Mouse (Mus musculus): Measurements from ENCODE around the gene Mc1r.
"Not testable (repeated sequence)": the region's sequence is repeated elsewhere in the genome, so short reads cannot be mapped to it uniquely, and the experiment has no call there.

Gene Mc1r

GRCm38 (mm10) chr8:123411781-123412327, 4.9 kb downstream of the Mc1r start:
- DNase-seq (ENCODE audit: low spot score in 2 of 2), result no peak

- DNase-seq (ENCODE audit: low spot score in 2 of 2), result no peak
Observed at GRCm38 (mm10) chr8:123412560-123413170, 5.8 kb downstream of the Mc1r start.

GRCm38 (mm10) chr8:123414255-123414654, 7.3 kb downstream of the Mc1r start:
- DNase-seq (ENCODE audit: low spot score in 2 of 2), result no peak

- DNase-seq (ENCODE audit: low spot score in 2 of 2), result not testable (repeated sequence)
Observed at GRCm38 (mm10) chr8:123414997-123415696, 8.2 kb downstream of the Mc1r start.

- DNase-seq (ENCODE audit: low spot score in 2 of 2), result no peak
Observed at GRCm38 (mm10) chr8:123415967-123416943, 9.3 kb downstream of the Mc1r start.

GRCm38 (mm10) chr8:123416944-123417555, 10.1 kb downstream of the Mc1r start:
- no peak for DNase-seq (ENCODE audit: low spot score in 2 of 2)

GRCm38 (mm10) chr8:123419711-123420110, 12.8 kb downstream of the Mc1r start:
- no peak for DNase-seq (ENCODE audit: low spot score in 2 of 2)

- DNase-seq (ENCODE audit: low spot score in 2 of 2), result no peak
Observed at GRCm38 (mm10) chr8:123420525-123421281, 13.8 kb downstream of the Mc1r start.

- no peak for DNase-seq (ENCODE audit: low spot score in 2 of 2)
Observed at GRCm38 (mm10) chr8:123421325-123421724, 14.4 kb downstream of the Mc1r start.

GRCm38 (mm10) chr8:123422056-123422780, 15.3 kb downstream of the Mc1r start:
- peak in 1 of 2 experiments; percentile 44 for DNase-seq (ENCODE audit: low spot score in 2 of 2)

GRCm38 (mm10) chr8:123422781-123423159, 15.9 kb downstream of the Mc1r start:
- DNase-seq (ENCODE audit: low spot score in 2 of 2), result no peak

GRCm38 (mm10) chr8:123423441-123423840, 16.5 kb downstream of the Mc1r start, which contains the start of gene Def8:
Gene Def8, plus strand, starts transcription at chr8:123423527.
- no peak for DNase-seq (ENCODE audit: low spot score in 2 of 2)

GRCm38 (mm10) chr8:123426511-123427509, 19.9 kb downstream of the Mc1r start:
- DNase-seq (ENCODE audit: low spot score in 2 of 2), result no peak

GRCm38 (mm10) chr8:123427639-123428275, 20.9 kb downstream of the Mc1r start:
- no peak for DNase-seq (ENCODE audit: low spot score in 2 of 2)

- no peak for DNase-seq (ENCODE audit: low spot score in 2 of 2)
Observed at GRCm38 (mm10) chr8:123428343-123428893, 21.5 kb downstream of the Mc1r start.

GRCm38 (mm10) chr8:123428939-123429721, 22.2 kb downstream of the Mc1r start:
- DNase-seq (ENCODE audit: low spot score in 2 of 2), result no peak

- not testable (repeated sequence) for DNase-seq (ENCODE audit: low spot score in 2 of 2)
Observed at GRCm38 (mm10) chr8:123429722-123430013, 22.8 kb downstream of the Mc1r start.
